Mouse (Mus musculus) hindbrain, embryonic 14.5 days (tissue): ENCODE data around the gene Cnfn. TPM values are rescaled to one million over a fixed set of nuclear protein-coding genes. Genes with fewer than 3 reads are reported as not detected.

Experiments
- polyA plus RNA-seq: library from polyadenylated mRNA; unstranded; fragments of >200 nt; fragmentation: Nextera tagmentation; extraction: Ambion mirVana; gene quantifications from 2 replicates; pipeline ENCODE4 v1.2.1, GENCODE M21; 2014

Cnfn gene
- polyA plus RNA-seq, 1 experiment from 2014 or later = not detected

Other genes starting within 250 kb of the Cnfn start
- gene Pou2f2, start 190.0 kb downstream of the Cnfn start, polyA plus RNA-seq = 31.8 and 32.5 TPM in 2 replicates
- gene Dedd2, start 149.1 kb downstream of the Cnfn start, polyA plus RNA-seq = 13.8 and 14.9 TPM in 2 replicates
- gene Zfp526, start 148.3 kb downstream of the Cnfn start, polyA plus RNA-seq = 2.4 and 2.5 TPM in 2 replicates
- gene Gsk3a, start 131.9 kb downstream of the Cnfn start, polyA plus RNA-seq = 23.4 and 24.1 TPM in 2 replicates
- 5.7 and 6.7 TPM in 2 replicates for gene Erf, start 119.0 kb downstream of the Cnfn start, polyA plus RNA-seq
- gene Cic, start 102.0 kb downstream of the Cnfn start, polyA plus RNA-seq = 42.5 and 47.5 TPM in 2 replicates
- 523 and 576 TPM in 2 replicates for gene Pafah1b3, start 71.7 kb downstream of the Cnfn start, polyA plus RNA-seq
- 4.2 and 5.2 TPM in 2 replicates for gene Prr19, start 68.3 kb downstream of the Cnfn start, polyA plus RNA-seq
- 74.9 and 81.2 TPM in 2 replicates for gene Tmem145, start 63.6 kb downstream of the Cnfn start, polyA plus RNA-seq
- gene Megf8, start 52.6 kb downstream of the Cnfn start, polyA plus RNA-seq = 22.0 and 23.8 TPM in 2 replicates
- 4.6 and 5.7 TPM in 2 replicates for gene Lipe, start 29.0 kb upstream of the Cnfn start, polyA plus RNA-seq
- 0.67 and 0.80 TPM in 2 replicates for gene Cxcl17, start 43.2 kb upstream of the Cnfn start, polyA plus RNA-seq
- gene Ceacam1, start 107.9 kb upstream of the Cnfn start, polyA plus RNA-seq = 0.91 and 1.4 TPM in 2 replicates
- 0.21 TPM in 1 of 2 replicates, not detected in the other for gene Ceacam2, start 170.1 kb upstream of the Cnfn start, polyA plus RNA-seq
- not detected in 2 replicates for gene Erich4, start 246.2 kb upstream of the Cnfn start, polyA plus RNA-seq
- gene Dmac2, start 249.7 kb upstream of the Cnfn start, polyA plus RNA-seq = 43.3 and 43.8 TPM in 2 replicates